ENCODE assay signal across 23 mouse cellular contexts in genomic region chr2:52327244-52327815, GRCm38 (mm10). TPM values are rescaled to one million over a fixed set of nuclear protein-coding genes. Genes with fewer than 3 reads are reported as not detected.
A peak's percentile ranks its signal among the peaks of the same experiment; 100 is the strongest.
DNase-seq lines count a peak whose midpoint lies in the region; ATAC-seq and TF ChIP-seq lines count a peak whose summit lies in the region.
"Had no signal": no experiment of that assay in that cellular context is flagged by ENCODE, and none has a peak within 500 bp of the region (broad histone marks: within the 10 kb centered on the region; RNA-seq: fewer than 3 reads in every experiment).

No protein-coding gene starts in this region.

- ATAC-seq in forebrain, embryonic 15.5 days (replicated peaks): peak; percentile 88
- ATAC-seq in forebrain, embryonic 11.5 days (replicated peaks; ENCODE audit: low FRiP score): no peak
- ATAC-seq: CD4-positive, CD25-positive, alpha-beta regulatory T cell, adult 4 months; intestine, embryonic 15.5 days had no signal

- no peak for TF ChIP-seq CTCF in brain, embryonic 14.5 days (IDR thresholded peaks at IDR 0.05; ENCODE audit: borderline replicate concordance, extremely low read depth, insufficient read depth, insufficient read length)

- no peak overlapping the region for H3K4me2 ChIP-seq in forebrain, embryonic 15.5 days (replicated peaks)
- H3K4me2 ChIP-seq in forebrain, embryonic 11.5 days (ENCODE audit: low read depth, low read length, severe bottlenecking): no peak overlapping the region
- H3K4me2 ChIP-seq: embryonic facial prominence, embryonic 12.5 days; embryonic facial prominence, embryonic 15.5 days; heart, embryonic 11.5 days; hindbrain, embryonic 12.5 days; hindbrain, embryonic 15.5 days; intestine, embryonic 15.5 days had no signal

- no peaks in the 10 kb centered on the region for H3K9me3 ChIP-seq in forebrain, embryonic 15.5 days
- no peaks in the 10 kb centered on the region for H3K9me3 ChIP-seq in forebrain, embryonic 11.5 days (ENCODE audit: control insufficient read depth, low read length)
- H3K9me3 ChIP-seq: embryonic facial prominence, embryonic 12.5 days; embryonic facial prominence, embryonic 15.5 days; hindbrain, embryonic 12.5 days; hindbrain, embryonic 15.5 days; intestine, embryonic 15.5 days had no signal

- no peak overlapping the region for H3K4me3 ChIP-seq in forebrain, embryonic 15.5 days
- no peak overlapping the region for H3K4me3 ChIP-seq in forebrain, embryonic 11.5 days (ENCODE audit: low read depth, low read length)
- H3K4me3 ChIP-seq: embryonic facial prominence, embryonic 12.5 days; embryonic facial prominence, embryonic 15.5 days; hindbrain, embryonic 12.5 days; hindbrain, embryonic 15.5 days; intestine, embryonic 15.5 days had no signal

- no peaks in the 10 kb centered on the region for H3K36me3 ChIP-seq in forebrain, embryonic 15.5 days
- H3K36me3 ChIP-seq in forebrain, embryonic 11.5 days (ENCODE audit: control insufficient read depth, insufficient read depth, low read length): no peaks in the 10 kb centered on the region
- H3K36me3 ChIP-seq: embryonic facial prominence, embryonic 12.5 days; embryonic facial prominence, embryonic 15.5 days; hindbrain, embryonic 12.5 days; hindbrain, embryonic 15.5 days; intestine, embryonic 15.5 days had no signal

- WGBS in forebrain, embryonic 15.5 days: 45% methylated on average over 4 of the region's 4 CpGs
- WGBS in forebrain, embryonic 11.5 days: 79% methylated on average over 4 of the region's 4 CpGs

- DNase-seq in forebrain, embryonic 11.5 days (ENCODE audit: low spot score): no peak
- peak; percentile 74 for DNase-seq in brain, embryonic 14.5 days (ENCODE audit: low read depth)
- DNase-seq in brain, embryonic 18.5 days (ENCODE audit: low read depth, low spot score): peak; percentile 12
- no peak for DNase-seq in adrenal gland, adult 2 months
- no peak for DNase-seq in layer of hippocampus, adult 18-20 months (ENCODE audit: low spot score in 2 of 2)
- DNase-seq: adrenal gland, adult 8-10 months; adrenal gland, postnatal 25 days; cerebellum, adult 11 months; cerebellum, adult 2 months; cerebellum, adult 9-11 months; cerebellum, postnatal 25 days; gastrocnemius, postnatal 14 days; heart, adult 18-20 months; kidney, adult 11 months; kidney, adult 8-10 months had no signal

- no peaks in the 10 kb centered on the region for H3K4me1 ChIP-seq in forebrain, embryonic 15.5 days
- H3K4me1 ChIP-seq in forebrain, embryonic 11.5 days (replicated peaks; ENCODE audit: control insufficient read depth, insufficient read depth, low read length): no peaks in the 10 kb centered on the region
- H3K4me1 ChIP-seq: embryonic facial prominence, embryonic 12.5 days; embryonic facial prominence, embryonic 15.5 days; hindbrain, embryonic 12.5 days; hindbrain, embryonic 15.5 days; intestine, embryonic 15.5 days had no signal

- TF ChIP-seq POLR2A in brain, embryonic 14.5 days (IDR thresholded peaks at IDR 0.05; ENCODE audit: borderline replicate concordance, extremely low read depth, insufficient read depth, insufficient read length, poor library complexity, severe bottlenecking): no peak

- H3K27ac ChIP-seq in forebrain, embryonic 15.5 days (replicated peaks): 0 out of 2 replicates have a peak overlapping the region, but pooled peaks have one; percentile 70
- no peak overlapping the region for H3K27ac ChIP-seq in forebrain, embryonic 11.5 days (ENCODE audit: low read depth, low read length)
- H3K27ac ChIP-seq: embryonic facial prominence, embryonic 12.5 days; embryonic facial prominence, embryonic 15.5 days; hindbrain, embryonic 12.5 days; hindbrain, embryonic 15.5 days; intestine, embryonic 15.5 days had no signal

- no peaks in the 10 kb centered on the region for H3K27me3 ChIP-seq in forebrain, embryonic 15.5 days
- H3K27me3 ChIP-seq in forebrain, embryonic 11.5 days (ENCODE audit: control insufficient read depth, insufficient read depth, low read length): no peaks in the 10 kb centered on the region
- H3K27me3 ChIP-seq: embryonic facial prominence, embryonic 12.5 days; embryonic facial prominence, embryonic 15.5 days; hindbrain, embryonic 12.5 days; hindbrain, embryonic 15.5 days; intestine, embryonic 15.5 days had no signal

- no peak overlapping the region for H3K9ac ChIP-seq in forebrain, embryonic 15.5 days (replicated peaks)
- H3K9ac ChIP-seq in forebrain, embryonic 11.5 days (ENCODE audit: low read length): no peak overlapping the region
- H3K9ac ChIP-seq: embryonic facial prominence, embryonic 12.5 days; embryonic facial prominence, embryonic 15.5 days; hindbrain, embryonic 12.5 days; hindbrain, embryonic 15.5 days; intestine, embryonic 15.5 days had no signal

RNA-seq across cellular contexts. Expression of gene Neb, which starts 50.9 kb away (rescaled TPM):
- 9.8 and 10.3 TPM in 2 replicates for polyA plus RNA-seq in forebrain, embryonic 15.5 days (2015; fragmentation: Nextera tagmentation; extraction: Ambion mirVana)
- polyA plus RNA-seq in forebrain, embryonic 11.5 days (2014; fragmentation: Nextera tagmentation; extraction: Ambion mirVana): 0.24 and 0.39 TPM in 2 replicates
- polyA plus RNA-seq in brain, embryonic 14.5 days (2012; rRNA removed): 1.8 and 4.1 TPM in 2 replicates
- total RNA-seq in adrenal gland, adult 2 months (2021): 10 to 100 TPM in 1 of 2 experiments, under 1 TPM in 1; 0.55 to 18.6 TPM
- 0.59 and 0.65 TPM in 2 replicates for polyA plus RNA-seq in adrenal gland, adult 2 months (2012; rRNA removed)
- 1 to 10 TPM; 1.4 to 1.7 TPM for total RNA-seq in layer of hippocampus, adult 18-20 months (2021)

Comparison
In these comparisons a context has a peak if more than half of its experiments do, and no peak if none do; other contexts are left out.
1. DNase-seq: peak in brain, embryonic 14.5 days (single experiment) and brain, embryonic 18.5 days (single experiment); none in forebrain, embryonic 11.5 days (single experiment), adrenal gland, adult 2 months (single experiment) and layer of hippocampus, adult 18-20 months (0 of 2).